Mouse (Mus musculus): ENCODE data around the gene Nol9. TPM values are rescaled to one million over a fixed set of nuclear protein-coding genes. Genes with fewer than 3 reads are reported as not detected.

Gene Nol9
- polyA plus RNA-seq, 1 experiment from 2014 or later: 22.7 TPM

DNA sequence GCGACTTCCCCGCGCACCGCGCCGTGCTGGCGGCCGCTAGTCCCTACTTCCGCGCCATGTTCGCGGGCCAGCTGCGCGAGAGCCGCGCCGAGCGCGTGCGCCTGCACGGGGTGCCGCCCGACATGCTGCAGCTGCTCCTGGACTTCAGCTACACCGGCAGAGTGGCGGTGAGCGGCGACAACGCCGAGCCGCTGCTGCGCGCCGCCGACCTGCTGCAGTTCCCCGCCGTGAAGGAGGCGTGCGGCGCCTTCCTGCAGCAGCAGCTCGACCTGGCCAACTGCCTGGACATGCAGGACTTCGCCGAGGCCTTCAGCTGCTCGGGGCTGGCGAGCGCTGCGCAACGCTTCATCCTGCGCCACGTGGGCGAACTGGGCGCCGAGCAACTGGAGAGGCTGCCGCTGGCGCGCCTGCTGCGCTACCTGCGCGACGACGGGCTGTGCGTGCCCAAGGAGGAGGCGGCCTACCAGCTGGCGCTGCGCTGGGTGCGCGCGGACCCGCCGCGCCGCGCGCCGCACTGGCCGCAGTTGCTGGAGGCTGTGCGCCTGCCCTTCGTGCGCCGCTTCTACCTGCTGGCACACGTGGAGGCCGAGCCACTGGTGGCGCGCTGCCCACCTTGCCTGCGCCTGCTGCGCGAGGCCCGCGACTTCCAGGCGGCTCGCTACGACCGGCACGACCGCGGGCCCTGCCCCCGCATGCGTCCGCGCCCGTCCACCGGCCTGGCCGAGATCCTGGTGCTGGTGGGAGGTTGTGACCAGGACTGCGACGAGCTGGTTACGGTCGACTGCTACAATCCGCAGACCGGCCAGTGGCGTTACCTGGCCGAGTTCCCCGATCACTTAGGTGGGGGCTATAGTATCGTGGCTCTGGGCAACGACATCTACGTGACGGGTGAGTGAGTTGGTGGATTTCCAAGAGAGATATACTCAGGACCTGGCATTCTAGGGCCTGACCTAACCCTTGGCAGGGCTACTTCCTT lies 29.8 kb upstream of the Nol9 start:
- Histone ChIP-seq H3K4me3 (ENCODE audit: low read length) (peak overlapping the region; percentile 79), H3K9me3 (ENCODE audit: control insufficient read depth, low read length) (no peaks in the 10 kb centered on the region), H3K27me3 (ENCODE audit: control insufficient read depth, insufficient read depth, low read depth, low read length) (no peaks in the 10 kb centered on the region), H3K4me2 (ENCODE audit: low read depth, low read length) (peak overlapping the region; percentile 95), H3K36me3 (ENCODE audit: control insufficient read depth, insufficient read depth, low read length) (peaks cover 8% of the 10 kb centered on the region; the same call in 1 of the 2 replicates), H3K4me1 (replicated peaks; ENCODE audit: control insufficient read depth, insufficient read depth, low read length) (peaks cover 36% of the 10 kb centered on the region), H3K27ac (ENCODE audit: low read length) (peak overlapping the region; percentile 96), H3K9ac (ENCODE audit: low read length) (peak overlapping the region; percentile 77)
- under 1% methylated on average over 99 of the region's 115 CpGs for WGBS
- ATAC-seq (ENCODE audit: low read depth): peak; percentile 80

DNA sequence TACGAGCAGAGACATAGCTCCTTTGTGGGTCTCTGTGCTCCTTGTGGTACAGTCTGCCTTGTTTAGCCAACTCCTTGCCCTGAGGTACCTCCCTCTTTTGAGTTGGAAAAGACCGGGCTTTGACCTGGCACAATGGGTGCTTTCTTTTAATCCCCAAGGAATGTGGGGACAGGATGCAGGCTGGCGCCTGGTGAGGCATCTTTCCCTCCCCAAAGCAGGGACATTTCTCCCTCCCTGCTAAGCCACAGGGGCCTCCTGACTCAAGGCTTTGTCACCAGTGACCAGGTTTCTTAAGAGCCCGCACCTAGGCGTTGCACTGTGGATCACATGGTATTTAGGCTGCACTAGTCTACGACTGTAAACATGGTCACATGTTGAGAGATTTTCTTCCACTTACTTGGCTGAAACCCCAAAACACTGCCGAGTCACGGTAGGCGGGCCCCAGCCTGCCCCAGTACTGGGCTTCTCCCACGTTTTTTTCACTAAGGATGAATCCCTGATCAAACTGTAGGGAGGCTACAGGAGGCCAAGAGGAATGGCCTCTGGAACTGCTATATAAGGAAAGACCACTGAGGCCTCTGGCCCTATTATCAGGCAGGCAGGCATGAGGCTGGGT lies 28.9 kb upstream of the Nol9 start:
- peak; percentile 5; the same call in 1 of the 2 replicates for ATAC-seq (ENCODE audit: low read depth)

DNA sequence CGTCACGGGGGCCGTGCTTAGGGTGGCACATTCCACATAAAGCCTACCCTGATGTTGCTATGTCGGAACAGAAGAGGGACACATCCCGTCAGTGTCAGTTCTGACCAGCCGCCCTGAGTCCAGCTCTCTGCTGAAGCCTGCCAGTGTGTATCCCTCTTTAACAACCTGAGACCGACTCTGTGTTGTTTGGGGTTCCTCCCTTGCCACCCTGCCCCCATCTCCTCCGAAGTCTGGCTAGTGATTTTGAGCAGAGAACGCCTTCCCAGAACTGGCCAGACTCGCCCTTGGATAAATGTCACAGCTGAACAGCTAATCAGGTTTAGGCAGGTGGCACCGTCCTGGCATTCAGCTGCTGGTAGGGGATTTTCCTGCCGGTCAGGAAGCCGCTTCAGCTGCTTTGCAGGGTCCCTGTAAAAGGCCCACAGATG lies 28.4 kb upstream of the Nol9 start:
- H3K27me3 ChIP-seq (ENCODE audit: control insufficient read depth, insufficient read depth, low read depth, low read length): no peaks in the 10 kb centered on the region
- H3K9ac ChIP-seq (ENCODE audit: low read length): peak overlapping the region; percentile 77
- peak overlapping the region; percentile 96 for H3K27ac ChIP-seq (ENCODE audit: low read length)
- peaks cover 19% of the 10 kb centered on the region for H3K36me3 ChIP-seq (ENCODE audit: control insufficient read depth, insufficient read depth, low read length)
- WGBS: 10% methylated on average over 13 of the region's 13 CpGs
- peak overlapping the region; percentile 79 for H3K4me3 ChIP-seq (ENCODE audit: low read length)
- H3K4me2 ChIP-seq (ENCODE audit: low read depth, low read length): peak overlapping the region; percentile 95
- no peak for ATAC-seq (ENCODE audit: low read depth)
- no peaks in the 10 kb centered on the region for H3K9me3 ChIP-seq (ENCODE audit: control insufficient read depth, low read length)
- H3K4me1 ChIP-seq (replicated peaks; ENCODE audit: control insufficient read depth, insufficient read depth, low read length): peaks cover 36% of the 10 kb centered on the region

More for the DNA sequence above, 28.9 kb upstream of the Nol9 start:
- Histone ChIP-seq H3K27me3 (ENCODE audit: control insufficient read depth, insufficient read depth, low read depth, low read length) (no peaks in the 10 kb centered on the region), H3K36me3 (ENCODE audit: control insufficient read depth, insufficient read depth, low read length) (peaks cover 15% of the 10 kb centered on the region), H3K9ac (ENCODE audit: low read length) (peak overlapping the region; percentile 77), H3K4me2 (ENCODE audit: low read depth, low read length) (peak overlapping the region; percentile 95), H3K4me3 (ENCODE audit: low read length) (peak overlapping the region; percentile 79), H3K4me1 (replicated peaks; ENCODE audit: control insufficient read depth, insufficient read depth, low read length) (peaks cover 36% of the 10 kb centered on the region), H3K9me3 (ENCODE audit: control insufficient read depth, low read length) (no peaks in the 10 kb centered on the region), H3K27ac (ENCODE audit: low read length) (peak overlapping the region; percentile 96)
- 2% methylated on average over 10 of the region's 10 CpGs for WGBS

DNA sequence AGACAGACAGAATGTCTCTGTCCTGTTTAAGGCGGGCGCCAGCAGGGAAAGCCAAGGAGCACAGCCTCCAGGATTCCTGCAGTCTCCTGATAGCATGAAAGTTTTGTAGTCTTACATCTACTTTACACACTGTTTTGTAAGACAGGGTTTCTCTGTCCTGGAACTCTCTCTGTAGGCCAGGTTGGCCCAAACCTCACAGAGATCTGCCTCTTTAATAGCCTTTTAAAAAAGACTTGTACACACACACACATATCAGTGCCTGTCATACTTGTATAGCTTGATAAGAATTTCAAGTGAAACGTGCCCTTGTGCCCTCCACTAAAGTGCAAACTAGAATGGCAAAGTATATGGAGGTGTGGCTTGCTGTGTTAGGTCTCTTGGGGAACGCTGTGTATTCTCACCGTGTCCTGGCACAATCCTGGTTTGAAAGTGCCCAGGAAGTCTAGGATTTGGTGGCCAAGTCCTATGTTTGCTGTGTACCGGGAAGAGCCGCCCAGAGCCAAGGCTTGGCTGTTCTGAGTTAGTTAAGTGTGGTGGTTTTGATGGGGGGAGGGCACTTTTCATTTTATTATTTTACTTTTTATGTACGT lies 27.9 kb upstream of the Nol9 start:
- Histone ChIP-seq H3K27ac (ENCODE audit: low read length) (peak overlapping the region; percentile 96), H3K4me2 (ENCODE audit: low read depth, low read length) (peak overlapping the region; percentile 95), H3K9me3 (ENCODE audit: control insufficient read depth, low read length) (no peaks in the 10 kb centered on the region), H3K4me1 (replicated peaks; ENCODE audit: control insufficient read depth, insufficient read depth, low read length) (peaks cover 36% of the 10 kb centered on the region), H3K4me3 (ENCODE audit: low read length) (peak overlapping the region; percentile 79), H3K9ac (ENCODE audit: low read length) (peak overlapping the region; percentile 77), H3K27me3 (ENCODE audit: control insufficient read depth, insufficient read depth, low read depth, low read length) (no peaks in the 10 kb centered on the region), H3K36me3 (ENCODE audit: control insufficient read depth, insufficient read depth, low read length) (peaks cover 24% of the 10 kb centered on the region)
- 52% methylated on average over 8 of the region's 8 CpGs for WGBS
- no peak for ATAC-seq (ENCODE audit: low read depth)

DNA sequence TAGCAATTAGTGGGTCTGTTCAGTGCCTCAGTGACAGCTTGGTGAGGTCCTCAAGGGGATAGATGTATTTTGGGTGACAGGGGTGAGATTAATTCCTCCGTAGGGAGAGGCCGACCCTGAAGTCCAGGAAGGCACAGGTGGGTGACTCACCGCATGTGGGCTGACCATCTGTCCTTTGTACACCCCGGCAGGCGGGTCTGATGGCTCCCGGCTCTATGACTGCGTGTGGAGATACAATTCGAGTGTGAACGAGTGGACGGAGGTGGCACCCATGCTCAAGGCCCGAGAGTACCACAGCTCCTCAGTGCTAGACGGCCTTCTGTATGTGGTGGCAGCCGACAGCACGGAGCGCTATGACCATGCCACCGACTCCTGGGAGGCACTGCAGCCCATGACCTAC lies 27.0 kb upstream of the Nol9 start:
- peaks cover 33% of the 10 kb centered on the region for H3K4me1 ChIP-seq (replicated peaks; ENCODE audit: control insufficient read depth, insufficient read depth, low read length)
- WGBS: 87% methylated on average over 16 of the region's 16 CpGs
- H3K9me3 ChIP-seq (ENCODE audit: control insufficient read depth, low read length): no peaks in the 10 kb centered on the region
- no peak overlapping the region for H3K27ac ChIP-seq (ENCODE audit: low read length)
- H3K9ac ChIP-seq (ENCODE audit: low read length): no peak overlapping the region
- H3K27me3 ChIP-seq (ENCODE audit: control insufficient read depth, insufficient read depth, low read depth, low read length): no peaks in the 10 kb centered on the region
- no peak overlapping the region for H3K4me2 ChIP-seq (ENCODE audit: low read depth, low read length)
- peaks cover 24% of the 10 kb centered on the region for H3K36me3 ChIP-seq (ENCODE audit: control insufficient read depth, insufficient read depth, low read length)
- no peak overlapping the region for H3K4me3 ChIP-seq (ENCODE audit: low read length)
- no peak for ATAC-seq (ENCODE audit: low read depth)

DNA sequence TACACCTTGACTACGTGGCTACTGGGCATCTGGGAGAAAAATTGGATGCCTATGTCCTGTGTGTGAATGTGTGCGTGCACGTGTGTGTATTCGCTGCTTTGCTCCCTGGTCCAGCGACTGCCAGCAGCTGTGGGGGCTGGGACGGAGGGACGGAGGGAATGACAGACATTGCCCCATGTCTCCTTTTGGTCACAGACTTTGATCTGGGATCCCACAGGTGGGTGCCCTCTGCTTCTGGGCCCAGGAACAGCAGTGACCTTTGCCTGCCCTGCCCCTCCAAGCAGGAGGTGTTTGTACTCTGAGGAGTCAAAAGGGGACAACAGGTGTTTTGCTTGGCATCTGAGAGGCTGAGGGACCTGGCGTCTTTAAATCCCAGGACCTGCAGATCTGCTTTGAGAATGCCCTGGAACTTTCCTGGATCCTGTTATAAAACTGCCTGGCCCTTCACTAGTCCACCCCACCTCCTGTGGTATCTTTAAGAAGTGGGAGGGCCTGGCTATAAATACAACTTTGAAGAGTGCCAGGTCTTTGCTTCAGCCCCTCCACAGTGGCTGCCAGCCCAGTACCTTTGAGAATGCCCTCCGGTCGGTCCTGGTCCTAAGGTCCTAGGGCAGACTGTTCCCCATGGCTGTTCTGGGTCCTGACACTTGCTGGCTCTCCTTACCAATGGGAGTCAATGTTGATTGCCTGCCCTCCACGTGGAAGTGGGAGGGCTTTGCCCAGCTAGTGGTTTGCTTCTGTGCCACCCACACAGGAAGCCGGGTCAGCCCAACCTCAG lies 25.9 kb upstream of the Nol9 start:
- ATAC-seq (ENCODE audit: low read depth): no peak
- Histone ChIP-seq H3K4me3 (ENCODE audit: low read length) (no peak overlapping the region), H3K4me2 (ENCODE audit: low read depth, low read length) (no peak overlapping the region), H3K27ac (ENCODE audit: low read length) (no peak overlapping the region), H3K36me3 (ENCODE audit: control insufficient read depth, insufficient read depth, low read length) (peaks cover 27% of the 10 kb centered on the region), H3K27me3 (ENCODE audit: control insufficient read depth, insufficient read depth, low read depth, low read length) (no peaks in the 10 kb centered on the region), H3K4me1 (replicated peaks; ENCODE audit: control insufficient read depth, insufficient read depth, low read length) (peaks cover 24% of the 10 kb centered on the region), H3K9me3 (ENCODE audit: control insufficient read depth, low read length) (no peaks in the 10 kb centered on the region), H3K9ac (ENCODE audit: low read length) (no peak overlapping the region)
- 77% methylated on average over 12 of the region's 12 CpGs for WGBS

DNA sequence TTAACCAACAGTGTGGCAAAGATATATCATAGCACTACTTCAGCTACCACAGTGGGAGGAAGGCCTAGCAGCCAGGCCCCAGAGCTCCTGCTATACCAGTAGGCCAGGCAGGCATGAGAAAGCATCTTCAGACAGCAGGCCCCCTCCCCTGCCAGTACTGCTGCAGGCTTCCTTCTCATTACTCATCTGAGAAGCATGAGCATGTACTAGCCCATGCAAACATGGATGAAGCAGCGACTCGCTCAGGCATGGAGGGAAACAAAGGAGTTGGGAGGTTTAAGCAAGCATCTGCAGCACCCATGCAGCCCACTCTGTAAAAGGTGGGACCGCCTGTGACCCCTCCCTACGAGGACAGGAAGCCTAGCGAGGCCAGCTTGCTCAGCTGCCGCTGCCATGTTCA lies 20.0 kb upstream of the Nol9 start:
- H3K9me3 ChIP-seq (ENCODE audit: control insufficient read depth, low read length): no peaks in the 10 kb centered on the region
- ATAC-seq (ENCODE audit: low read depth): no peak
- no peak overlapping the region for H3K4me2 ChIP-seq (ENCODE audit: low read depth, low read length)
- peaks cover 7% of the 10 kb centered on the region; the same call in 1 of the 2 replicates for H3K4me1 ChIP-seq (replicated peaks; ENCODE audit: control insufficient read depth, insufficient read depth, low read length)
- 78% methylated on average over 6 of the region's 6 CpGs for WGBS
- H3K4me3 ChIP-seq (ENCODE audit: low read length): no peak overlapping the region
- H3K36me3 ChIP-seq (ENCODE audit: control insufficient read depth, insufficient read depth, low read length): peaks cover 61% of the 10 kb centered on the region
- H3K27me3 ChIP-seq (ENCODE audit: control insufficient read depth, insufficient read depth, low read depth, low read length): no peaks in the 10 kb centered on the region
- H3K9ac ChIP-seq (ENCODE audit: low read length): no peak overlapping the region
- H3K27ac ChIP-seq (ENCODE audit: low read length): no peak overlapping the region

DNA sequence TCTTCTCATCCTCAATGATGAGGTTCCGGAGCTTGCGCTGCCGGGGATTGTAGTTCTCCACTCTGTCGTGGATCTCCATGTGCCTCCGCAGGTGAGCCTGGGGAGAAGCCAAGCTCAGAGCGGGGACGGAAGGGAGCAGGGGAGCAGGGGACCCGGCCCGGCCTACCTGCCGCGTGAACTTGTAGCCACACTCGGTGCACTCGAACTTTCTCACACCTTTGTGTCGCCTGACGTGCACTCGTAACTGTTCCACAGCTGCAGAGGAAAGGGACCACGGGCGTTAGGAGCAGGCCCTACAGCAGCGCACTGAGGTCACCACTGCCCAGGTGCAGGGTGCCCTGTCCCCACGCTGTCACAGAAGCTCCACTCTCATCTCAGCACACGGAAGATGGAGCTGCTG lies 19.1 kb upstream of the Nol9 start:
- no peaks in the 10 kb centered on the region for H3K27me3 ChIP-seq (ENCODE audit: control insufficient read depth, insufficient read depth, low read depth, low read length)
- no peak overlapping the region for H3K27ac ChIP-seq (ENCODE audit: low read length)
- H3K9me3 ChIP-seq (ENCODE audit: control insufficient read depth, low read length): no peaks in the 10 kb centered on the region
- H3K4me3 ChIP-seq (ENCODE audit: low read length): no peak overlapping the region
- peaks cover 13% of the 10 kb centered on the region for H3K4me1 ChIP-seq (replicated peaks; ENCODE audit: control insufficient read depth, insufficient read depth, low read length)
- H3K4me2 ChIP-seq (ENCODE audit: low read depth, low read length): no peak overlapping the region
- H3K9ac ChIP-seq (ENCODE audit: low read length): no peak overlapping the region
- peaks cover 53% of the 10 kb centered on the region for H3K36me3 ChIP-seq (ENCODE audit: control insufficient read depth, insufficient read depth, low read length)
- WGBS: 86% methylated on average over 21 of the region's 21 CpGs
- ATAC-seq (ENCODE audit: low read depth): no peak

Data from lung, embryonic 16.5 days (tissue).